Mouse (Mus musculus): ENCODE data around the gene Traf7.

Traf7 gene

DNA sequence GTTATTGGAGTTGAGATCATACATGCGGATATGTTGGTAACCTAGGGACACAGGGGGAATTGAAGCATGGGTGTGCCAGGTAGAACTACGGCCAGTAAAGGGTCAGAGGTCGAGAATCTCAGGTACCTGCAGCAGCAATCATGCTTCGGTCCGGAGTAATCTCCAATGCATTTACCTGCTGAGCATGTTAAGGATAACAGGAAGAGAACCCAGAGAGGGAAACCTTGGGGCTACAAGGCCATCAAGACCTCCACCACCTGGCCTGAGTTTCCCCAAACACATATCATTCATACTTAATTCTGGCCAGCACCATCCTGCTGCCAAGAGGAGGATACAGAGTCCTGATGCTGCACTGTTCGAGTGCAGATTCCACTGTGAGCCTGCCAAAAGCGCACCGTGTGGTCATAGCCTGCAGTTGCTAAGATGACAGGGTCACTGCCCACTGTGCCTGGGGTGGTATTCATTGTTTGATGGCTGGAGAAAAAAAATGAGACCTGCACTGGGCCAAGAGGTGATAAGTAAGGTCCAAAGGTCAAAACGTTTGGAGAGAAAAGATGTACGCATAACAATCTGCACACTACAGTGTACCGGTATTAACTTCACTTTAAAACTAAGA is 49.6 kb downstream of the Traf7 start:
- no peak for DNase-seq (ENCODE audit: low read depth in 1 of 2, low spot score in 2 of 2)

DNA sequence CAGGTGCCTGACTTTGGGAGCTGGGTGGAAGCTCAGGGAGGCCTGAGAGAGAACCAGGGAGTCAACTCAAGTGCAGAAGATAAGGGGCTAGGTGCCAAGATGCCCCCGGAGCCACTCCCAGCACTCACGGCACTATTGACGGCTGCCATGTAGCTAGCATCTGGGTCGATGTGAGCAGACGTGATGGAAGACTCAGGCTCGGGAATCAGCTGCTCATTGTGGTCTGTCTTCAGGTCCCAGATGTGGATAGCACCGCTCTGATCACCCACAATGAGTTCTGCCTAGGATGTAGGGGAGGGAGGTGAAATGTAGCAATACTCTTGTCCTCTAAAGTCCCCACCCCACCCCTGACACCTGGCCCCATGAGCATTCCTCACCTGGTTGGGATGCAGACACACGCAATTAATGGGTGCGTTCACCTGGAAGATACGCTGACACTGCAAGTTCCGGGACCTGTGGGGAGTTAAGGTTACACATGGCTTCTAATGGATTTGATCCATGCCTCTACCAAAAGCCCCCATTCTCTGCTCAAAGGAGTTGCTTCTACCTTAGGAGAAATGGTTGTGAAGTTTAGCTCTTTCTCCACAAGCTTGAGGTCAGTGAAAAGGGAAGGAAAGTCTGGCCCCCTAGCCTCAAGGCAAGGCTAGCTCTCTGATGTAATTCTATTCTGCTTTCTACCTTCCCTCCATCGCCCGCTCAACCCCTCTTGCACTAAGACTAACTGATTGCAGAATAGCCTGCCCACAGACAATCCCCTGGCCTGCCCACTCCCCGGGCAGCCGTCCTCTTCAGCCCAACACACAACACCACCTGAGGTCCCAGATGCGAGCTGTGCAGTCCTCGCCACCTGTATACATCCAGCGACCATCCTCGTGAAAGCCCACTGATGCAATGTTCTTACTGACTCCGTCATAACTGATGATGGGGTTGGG is 50.4 kb downstream of the Traf7 start:
- no peak for DNase-seq (ENCODE audit: low read depth in 1 of 2, low spot score in 2 of 2)

DNA sequence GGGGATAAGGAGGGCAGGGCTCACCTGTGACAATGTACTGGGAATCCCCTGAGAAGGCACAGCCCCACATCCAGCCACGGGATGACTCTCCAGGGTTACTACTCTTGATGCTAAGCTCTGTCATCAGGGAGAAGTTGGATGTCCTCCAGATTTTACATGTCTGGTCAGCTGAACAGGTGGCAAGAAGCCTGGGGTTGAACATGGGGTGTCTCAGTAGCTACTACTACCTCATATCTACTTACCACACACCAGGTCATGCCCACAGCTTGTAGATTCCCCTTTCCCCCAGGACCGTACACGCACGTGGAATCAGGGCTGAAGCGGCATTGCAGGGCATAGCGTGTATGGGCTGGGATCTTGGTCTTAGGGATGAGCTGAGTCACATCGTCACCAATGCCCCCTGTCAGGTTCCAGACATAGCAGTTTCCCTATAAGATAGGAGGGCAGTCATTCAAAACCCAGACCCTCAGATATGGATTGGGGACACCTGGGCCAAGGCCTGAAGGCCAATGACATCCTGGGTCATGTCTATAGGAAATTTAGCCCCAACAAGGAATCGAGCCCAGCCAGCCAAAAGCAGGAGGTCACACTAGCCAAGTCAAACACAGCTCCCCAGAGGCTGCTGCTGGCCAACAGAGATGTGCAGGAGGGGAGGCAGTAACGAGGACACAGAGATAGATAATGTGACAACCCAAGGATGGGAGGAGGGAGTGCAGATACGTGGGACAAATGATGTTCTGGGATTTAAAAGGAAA is 51.5 kb downstream of the Traf7 start:
- no peak for DNase-seq (ENCODE audit: low read depth in 1 of 2, low spot score in 2 of 2)

DNA sequence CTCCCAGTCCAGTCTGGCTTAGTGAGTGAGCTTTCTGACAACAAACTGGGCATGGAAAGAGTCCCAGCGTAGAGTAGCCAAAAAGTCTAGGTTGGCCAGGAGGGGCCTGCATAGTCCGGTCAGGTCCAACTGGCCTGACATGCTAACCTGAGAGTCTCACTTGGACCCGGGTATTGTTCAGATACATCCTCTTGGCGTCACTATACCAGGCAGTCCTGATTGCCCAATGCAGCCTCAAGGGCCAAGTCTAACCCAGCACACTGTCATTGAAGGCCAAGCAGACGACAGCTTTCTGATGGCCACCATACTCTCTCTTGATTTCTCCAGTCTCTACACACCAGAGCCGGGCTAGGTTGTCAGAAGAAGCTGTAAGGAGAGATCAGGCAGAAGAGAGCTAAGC is 52.2 kb downstream of the Traf7 start:
- no peak for DNase-seq (ENCODE audit: low read depth in 1 of 2, low spot score in 2 of 2)

DNA sequence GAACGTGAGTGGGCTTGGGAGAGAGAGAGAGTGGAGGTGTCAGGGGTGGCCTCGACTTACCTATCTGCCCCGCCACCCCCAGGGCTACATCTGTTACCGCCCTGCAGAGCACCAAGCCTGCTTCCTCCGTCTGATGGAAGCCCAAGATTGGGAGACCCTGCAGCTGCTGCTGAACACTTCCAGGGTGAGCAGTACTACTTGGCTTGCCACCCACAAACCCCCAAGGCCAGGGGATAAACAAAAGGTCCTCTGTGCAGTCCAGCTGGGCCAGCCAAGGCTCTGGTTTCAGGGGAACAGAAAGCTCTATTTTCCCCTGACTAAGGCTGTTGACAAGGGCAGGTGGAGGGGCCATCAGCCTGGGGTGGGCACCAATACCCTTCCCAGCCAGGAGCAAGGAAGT is 53.2 kb downstream of the Traf7 start:
- no peak for DNase-seq (ENCODE audit: low read depth in 1 of 2, low spot score in 2 of 2)

DNA sequence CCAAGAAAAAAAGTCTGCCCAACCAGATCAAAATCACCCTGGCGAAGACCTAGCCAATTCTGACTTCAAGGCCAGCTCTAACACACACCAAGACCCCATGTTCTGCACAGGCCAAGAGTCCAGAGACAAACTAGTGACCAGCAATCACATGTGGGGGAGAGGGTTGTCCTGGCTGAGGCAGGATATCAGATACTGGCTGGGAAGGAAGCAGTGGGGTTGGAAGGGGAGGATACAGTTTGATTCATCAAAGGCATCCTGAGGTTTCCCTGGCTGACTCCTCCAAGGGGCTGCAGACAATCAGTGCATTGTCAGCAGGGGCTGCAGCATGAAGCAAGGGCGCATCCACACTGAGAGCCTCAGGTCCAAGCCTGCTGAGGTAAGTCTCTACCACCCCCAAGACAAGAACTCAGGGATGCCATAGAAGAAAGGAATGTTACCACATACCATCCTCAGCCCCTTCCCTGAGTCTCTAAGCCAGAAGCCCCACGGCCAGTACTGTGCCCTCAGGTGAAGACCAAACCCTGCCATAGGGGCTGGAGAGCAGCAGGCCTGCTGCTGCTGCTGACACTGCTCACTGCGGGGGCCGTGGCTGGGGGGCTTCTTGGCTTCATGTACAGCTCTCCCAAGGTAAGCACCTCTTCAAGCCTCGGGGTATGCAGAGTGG is 54.0 kb downstream of the Traf7 start, which contains the start of gene Bricd5:
Gene Bricd5, plus strand, starts transcription at position 273 of the 664 bp plus-strand sequence.
- DNase-seq (ENCODE audit: low read depth in 1 of 2, low spot score in 2 of 2), result no peak

DNA sequence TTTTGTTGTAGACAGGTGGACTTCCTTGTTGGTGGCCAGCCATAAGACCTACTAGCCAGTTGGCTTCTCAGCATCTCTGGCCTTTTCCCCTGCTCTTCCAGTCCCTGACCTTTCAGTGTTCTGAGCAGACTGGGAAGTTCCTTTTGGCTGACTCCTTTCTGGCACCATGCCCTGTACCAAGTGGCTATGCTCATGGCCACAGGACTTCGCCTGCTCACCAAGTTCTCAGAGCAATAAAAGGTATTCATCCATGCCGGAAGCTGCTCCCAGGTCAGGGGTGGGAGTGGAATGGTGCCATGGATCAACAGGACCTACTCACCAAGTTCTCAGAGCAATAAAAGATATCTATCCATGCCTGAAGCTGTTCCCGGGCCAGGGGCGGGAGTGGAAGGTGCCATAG is 55.2 kb downstream of the Traf7 start:
- DNase-seq (ENCODE audit: low read depth in 1 of 2, low spot score in 2 of 2), result no peak

DNA sequence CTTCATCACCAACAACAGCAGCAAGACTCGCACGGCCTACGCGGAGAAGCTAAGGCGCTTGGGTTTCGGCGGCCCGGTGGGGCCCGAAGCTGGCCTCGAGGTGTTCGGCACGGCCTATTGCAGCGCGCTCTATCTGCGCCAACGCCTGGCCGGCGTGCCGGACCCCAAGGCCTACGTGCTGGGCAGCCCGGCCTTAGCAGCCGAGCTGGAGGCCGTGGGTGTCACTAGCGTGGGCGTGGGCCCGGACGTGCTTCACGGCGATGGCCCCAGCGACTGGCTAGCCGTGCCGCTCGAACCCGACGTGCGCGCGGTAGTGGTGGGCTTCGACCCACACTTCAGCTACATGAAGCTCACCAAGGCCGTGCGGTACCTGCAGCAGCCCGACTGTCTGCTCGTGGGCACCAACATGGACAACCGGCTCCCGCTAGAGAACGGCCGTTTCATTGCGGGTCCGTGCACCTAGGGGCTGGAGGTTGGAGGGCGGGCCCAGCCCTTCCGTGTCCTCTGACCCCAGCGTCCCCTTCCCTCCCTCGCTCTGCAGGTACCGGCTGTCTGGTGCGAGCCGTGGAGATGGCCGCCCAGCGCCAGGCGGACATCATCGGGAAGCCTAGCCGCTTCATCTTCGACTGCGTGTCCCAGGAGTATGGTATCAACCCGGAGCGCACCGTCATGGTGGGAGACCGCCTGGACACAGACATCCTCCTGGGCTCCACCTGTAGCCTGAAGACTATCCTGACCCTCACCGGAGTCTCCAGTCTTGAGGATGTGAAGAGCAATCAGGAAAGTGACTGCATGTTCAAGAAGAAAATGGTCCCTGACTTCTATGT is 56.8 kb downstream of the Traf7 start:
- DNase-seq (ENCODE audit: low read depth in 1 of 2, low spot score in 2 of 2), result no peak

DNA sequence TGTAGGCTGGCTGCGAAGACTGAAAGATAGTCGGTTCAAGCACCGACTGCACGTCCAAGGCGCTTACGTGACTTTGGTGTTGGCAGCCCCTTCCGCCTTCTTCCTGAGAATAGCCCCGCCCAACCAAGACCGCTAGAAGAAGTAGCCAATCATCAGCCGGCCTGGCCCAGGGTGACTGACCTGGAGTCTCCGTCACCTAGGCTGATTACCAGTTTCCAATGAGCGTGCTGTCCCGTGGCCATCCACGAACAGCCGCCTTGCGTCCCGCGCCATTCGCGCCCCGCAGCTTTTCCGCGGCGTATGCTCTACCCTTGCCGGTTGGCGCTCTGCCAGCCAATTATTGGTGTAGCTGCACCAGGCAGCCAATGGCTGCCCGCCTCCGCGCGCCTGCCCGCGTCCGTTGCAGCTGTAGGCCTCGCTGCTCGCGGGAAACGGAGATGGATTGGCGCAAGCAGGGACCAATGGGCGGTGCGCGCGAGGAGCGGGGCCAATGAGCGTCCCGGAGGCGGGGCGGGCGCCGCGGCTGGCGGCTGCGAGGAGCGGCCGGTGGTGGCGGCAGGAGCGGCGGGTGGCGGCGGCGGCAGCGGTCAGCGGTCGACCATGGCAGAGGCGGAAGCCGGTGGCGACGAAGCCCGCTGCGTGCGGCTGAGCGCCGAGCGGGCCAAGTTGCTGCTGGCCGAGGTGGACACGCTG is 57.7 kb downstream of the Traf7 start, which contains the start of the genes E4f1 and Pgp:
Gene E4f1, minus strand, starts transcription at position 404 of the 693 bp plus-strand sequence.
Gene Pgp, plus strand, starts transcription at position 483 of the 693 bp plus-strand sequence.
- DNase-seq (ENCODE audit: low read depth in 1 of 2, low spot score in 2 of 2), result peak; percentile 93 to 95

DNA sequence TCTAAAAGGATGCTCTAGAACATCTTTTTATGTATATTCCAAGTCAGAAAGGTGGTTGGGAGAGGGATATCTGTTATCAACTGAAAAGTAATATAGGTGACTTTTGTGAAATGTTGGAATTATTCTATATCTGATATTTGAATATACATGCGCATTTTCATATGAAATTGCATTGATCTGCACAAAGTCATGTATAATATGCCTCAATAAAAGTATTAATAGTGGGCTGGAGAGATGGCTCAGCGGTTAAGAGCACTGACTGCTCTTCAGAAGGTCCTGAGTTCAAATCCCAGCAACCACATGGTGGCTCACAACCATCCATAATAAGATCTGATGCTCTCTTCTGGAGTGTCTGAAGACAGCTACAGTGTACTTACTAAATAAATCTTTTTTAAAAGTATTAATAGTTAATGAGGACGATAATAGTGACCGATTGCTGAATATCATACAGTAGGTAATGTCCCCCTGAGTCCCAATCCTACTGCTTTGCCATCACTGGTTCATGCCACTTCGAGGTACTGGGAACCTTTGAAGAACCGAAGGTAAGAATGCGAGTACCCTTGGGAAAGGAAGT is 58.3 kb downstream of the Traf7 start:
- no peak for DNase-seq (ENCODE audit: low read depth in 1 of 2, low spot score in 2 of 2)

DNA sequence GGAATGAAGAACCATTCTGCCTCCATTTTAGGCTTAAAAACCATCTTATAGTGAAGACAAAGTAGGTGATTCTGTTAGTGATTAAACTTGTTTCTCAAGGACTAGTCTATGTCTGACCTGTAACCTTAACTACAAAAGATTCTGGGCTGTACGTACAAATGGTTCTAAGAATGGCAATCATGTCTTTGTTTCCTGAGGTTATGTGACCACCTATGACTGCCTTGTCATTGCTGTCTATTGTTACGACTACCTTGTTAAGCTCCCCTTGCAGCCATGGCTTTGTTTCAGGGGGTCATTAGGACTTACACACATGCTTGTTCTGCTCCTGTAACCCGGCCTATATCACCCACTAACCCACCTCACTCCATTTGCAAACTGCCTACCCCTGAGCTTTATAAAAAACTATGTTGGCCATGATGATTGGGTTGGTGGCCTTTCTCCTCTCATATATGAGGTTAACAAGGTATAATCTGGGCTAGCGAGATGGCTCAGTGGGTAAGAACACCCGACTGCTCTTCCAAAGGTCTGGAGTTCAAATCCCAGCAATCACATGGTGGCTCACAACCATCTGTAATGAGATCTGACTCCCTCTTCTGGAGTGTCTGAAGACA is 59.0 kb downstream of the Traf7 start:
- DNase-seq (ENCODE audit: low read depth in 1 of 2, low spot score in 2 of 2), result no peak

DNA sequence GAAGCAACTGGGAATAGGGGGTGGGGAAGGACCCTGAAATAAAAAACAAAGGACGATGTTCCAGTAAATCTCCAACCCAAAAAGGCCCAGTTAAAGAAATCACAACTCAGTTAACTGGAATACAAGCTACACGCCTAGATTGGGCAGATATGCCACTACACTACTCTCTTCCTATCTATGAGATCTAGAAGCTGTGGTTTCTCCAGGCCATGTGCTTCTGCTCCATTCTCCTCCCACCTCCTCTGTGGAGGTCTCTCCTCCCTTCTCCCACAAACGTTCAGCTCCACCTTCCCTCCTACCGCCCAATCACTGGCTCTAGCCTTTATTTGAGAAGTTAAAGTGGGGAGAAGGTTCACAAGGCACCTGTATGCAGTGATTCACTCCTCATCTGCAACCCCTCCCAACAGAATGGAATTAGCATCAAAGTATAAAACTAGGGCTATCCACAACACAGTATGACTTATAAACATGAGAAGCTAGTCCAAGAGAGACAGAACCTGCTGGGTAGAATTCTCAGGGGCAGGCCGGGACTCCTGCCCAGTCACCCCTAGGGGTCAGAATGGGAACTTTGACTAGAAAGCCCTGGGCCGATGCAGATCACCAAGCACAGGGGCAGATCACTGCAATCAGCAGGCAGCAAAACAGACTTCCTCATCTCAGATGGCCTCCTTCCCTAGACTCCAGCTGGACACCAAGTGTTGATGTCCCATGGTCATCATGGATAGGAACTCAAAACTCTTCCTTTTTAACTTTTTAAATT is 64.2 kb downstream of the Traf7 start:
- DNase-seq (ENCODE audit: low read depth in 1 of 2, low spot score in 2 of 2), result no peak

DNA sequence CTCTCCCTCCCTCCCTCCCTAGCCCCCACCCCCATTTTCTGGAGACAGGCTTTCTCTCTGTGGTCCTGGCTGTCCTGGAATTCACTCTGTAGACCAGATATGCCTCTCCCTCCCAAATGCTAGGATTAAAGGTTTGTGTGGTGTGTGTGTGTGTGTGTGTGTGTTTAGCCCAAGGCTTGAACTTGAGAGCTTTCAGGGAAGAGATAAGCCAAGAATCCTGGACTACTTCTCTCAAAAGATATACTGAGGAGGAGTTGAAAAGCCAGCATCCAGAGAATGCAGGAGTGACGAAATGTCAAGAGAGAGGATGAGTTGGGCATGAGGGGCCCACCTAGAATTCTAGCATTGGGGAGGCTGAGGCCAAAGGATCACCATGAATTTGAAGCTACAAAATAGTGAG is 64.8 kb downstream of the Traf7 start:
- DNase-seq (ENCODE audit: low read depth in 1 of 2, low spot score in 2 of 2), result no peak

DNA sequence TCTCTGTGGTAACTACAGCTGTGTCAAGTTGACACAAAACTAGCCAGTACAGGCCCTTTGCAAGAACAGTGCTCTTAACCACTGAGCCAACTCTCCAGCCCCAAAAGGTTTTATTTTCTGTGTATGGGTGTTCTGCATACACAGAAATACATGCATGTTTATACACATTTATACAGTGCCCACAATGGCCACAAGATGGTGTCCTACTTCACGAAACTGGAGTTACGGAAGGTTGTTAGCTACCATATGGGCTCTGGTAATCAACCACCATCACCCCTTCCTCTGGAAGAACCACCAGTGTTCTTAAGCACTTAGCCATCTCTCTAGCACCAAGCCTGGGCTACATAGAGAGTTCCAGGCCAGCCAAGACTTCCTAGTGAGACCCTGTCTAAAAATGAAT is 66.2 kb downstream of the Traf7 start:
- no peak for DNase-seq (ENCODE audit: low read depth in 1 of 2, low spot score in 2 of 2)

Data from monocyte, adult 2 months (primary cell).